ENCODE assay signal across 1 mouse cellular context in the genomic region with DNA sequence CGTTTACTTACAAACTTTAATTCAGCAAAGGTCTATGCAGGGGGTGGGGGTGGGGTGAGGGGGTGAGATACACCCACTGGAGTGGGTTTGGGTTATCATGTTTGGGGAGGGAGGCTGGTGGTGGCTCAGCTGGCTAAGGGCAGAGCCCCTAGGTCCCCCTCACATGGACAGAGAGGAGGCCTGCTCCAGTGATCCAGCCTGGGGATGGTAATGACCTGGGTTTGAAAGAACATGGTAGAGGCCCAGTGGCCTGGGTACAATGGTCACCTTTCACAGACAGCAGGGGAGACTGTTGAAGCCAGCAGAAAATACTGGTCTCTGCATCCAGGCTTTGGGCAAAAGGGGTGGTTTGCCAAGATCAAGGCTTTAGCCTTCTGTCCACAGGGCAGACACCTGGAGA.
TF ChIP-seq lines count a peak whose summit lies in the region.

No protein-coding gene starts in this region.

TF ChIP-seq in CH12.LX, 34 proteins besides CTCF, POLR2A, EP300 and RAD21:
- TF ChIP-seq KAT2A (IDR thresholded peaks at IDR 0.05; ENCODE audit: insufficient replicate concordance, low read length) = no peak
- TF ChIP-seq CHD1 (IDR thresholded peaks at IDR 0.05; ENCODE audit: low read depth, low read length) = no peak
- TF ChIP-seq E2F4 (IDR thresholded peaks at IDR 0.05; ENCODE audit: insufficient replicate concordance, low read depth, low read length) = no peak
- no peak for TF ChIP-seq USF1 (IDR thresholded peaks at IDR 0.05; ENCODE audit: low read depth, low read length)
- TF ChIP-seq NRF1 (IDR thresholded peaks at IDR 0.05; ENCODE audit: low read depth, low read length) = no peak
- TF ChIP-seq MXI1 (IDR thresholded peaks at IDR 0.05; ENCODE audit: low read depth, low read length) = no peak
- no peak for TF ChIP-seq SIN3A (IDR thresholded peaks at IDR 0.05; ENCODE audit: low read length)
- TF ChIP-seq ETS1 (conservative IDR thresholded peaks at IDR 0.05; ENCODE audit: low read depth, low read length) = no peak
- no peak for TF ChIP-seq MYC (IDR thresholded peaks at IDR 0.05; ENCODE audit: low read depth, low read length)
- TF ChIP-seq JUND (conservative IDR thresholded peaks at IDR 0.05; ENCODE audit: low read depth, low read length) = no peak
- no peak for TF ChIP-seq PAX5 (IDR thresholded peaks at IDR 0.05; ENCODE audit: low read length)
- TF ChIP-seq ZC3H11A (IDR thresholded peaks at IDR 0.05; ENCODE audit: low read depth, low read length) = no peak
- TF ChIP-seq MAFK (IDR thresholded peaks at IDR 0.05; ENCODE audit: insufficient replicate concordance, low read length) = no peak
- no peak for TF ChIP-seq UBTF (IDR thresholded peaks at IDR 0.05; ENCODE audit: low read depth, low read length)
- no peak for TF ChIP-seq ZNF384 (IDR thresholded peaks at IDR 0.05; ENCODE audit: low read depth, low read length)
- TF ChIP-seq GABPA (IDR thresholded peaks at IDR 0.05; ENCODE audit: insufficient replicate concordance, low read depth, low read length) = no peak
- TF ChIP-seq ZMIZ1 (IDR thresholded peaks at IDR 0.05; ENCODE audit: low read depth, low read length) = no peak
- TF ChIP-seq JUN (IDR thresholded peaks at IDR 0.05; ENCODE audit: insufficient read depth, low read depth, low read length) = no peak
- TF ChIP-seq SMC3 (IDR thresholded peaks at IDR 0.05; ENCODE audit: low read depth, low read length) = no peak
